Mouse (Mus musculus) forebrain, postnatal 0 days (tissue): ENCODE measurements around the gene Gm36864. TPM values are rescaled to one million over a fixed set of nuclear protein-coding genes. Genes with fewer than 3 reads are reported as not detected.

Experiments used
- ATAC-seq: fragments of 200-750 bp; cut with Nextera tagmentation; 2 replicates; pipeline ENCODE4 v1.8.0; 2017; ENCODE audit warnings: mild to moderate bottlenecking, moderate library complexity
- DNase-seq: peaks from one replicate; pipeline ENCODE4 v3.0.0-alpha.2; 2015
- H3K27ac ChIP-seq: fragments of 300-500 bp; sonication (generic); 2 replicates; pipeline ENCODE4 v1.5.1; 2014; ENCODE audit warnings: low read depth, mild to moderate bottlenecking, antibody characterized with exemption, low read length, moderate library complexity, mixed read lengths
- H3K27me3 ChIP-seq: fragments of 300-500 bp; sonication (generic); 2 replicates; pipeline ENCODE4 v1.6.1; 2014; ENCODE audit warnings: mild to moderate bottlenecking, low read length, mixed read lengths; ENCODE audit not compliant: insufficient read depth
- H3K36me3 ChIP-seq: fragments of 300-500 bp; sonication (generic); 2 replicates; pipeline ENCODE4 v1.6.1; 2014; ENCODE audit warnings: mild to moderate bottlenecking, moderate library complexity; ENCODE audit not compliant: insufficient read depth
- H3K4me1 ChIP-seq: fragments of 300-500 bp; sonication (generic); 2 replicates; pipeline ENCODE4 v1.6.1; 2014; ENCODE audit warnings: antibody characterized with exemption; ENCODE audit not compliant: insufficient read depth
- H3K4me2 ChIP-seq: fragments of 300-500 bp; sonication (generic); 2 replicates; pipeline ENCODE4 v1.6.1; 2014; ENCODE audit warnings: low read depth, mild to moderate bottlenecking, moderate library complexity
- H3K4me3 ChIP-seq: fragments of 300-500 bp; sonication (generic); 2 replicates; pipeline ENCODE4 v1.5.1; 2014; ENCODE audit warnings: low read depth, low read length, mixed read lengths
- H3K9ac ChIP-seq: fragments of 300-500 bp; sonication (generic); 2 replicates; pipeline ENCODE4 v1.6.1; 2014; ENCODE audit warnings: mild to moderate bottlenecking
- H3K9me3 ChIP-seq: fragments of 300-500 bp; sonication (generic); 2 replicates; pipeline ENCODE4 v1.6.1; 2016; ENCODE audit warnings: low read length
- CTCF ChIP-seq: sonication (generic); IDR thresholded peaks from 2 replicates; pipeline ENCODE4 v1.5.1; 2016; ENCODE audit warnings: antibody characterized with exemption, control low read depth, low read depth
- WGBS: fragments of 180-500 bp; shearing (Covaris S2); extraction: QIAGEN DNeasy Blood & Tissue Kit; methylation state at CpG from one replicate; pipeline ENCODE4 v1.1.7; 2014; 5-methylcytosine and 5-hydroxymethylcytosine counted together
- polyA plus RNA-seq: library from polyadenylated mRNA; unstranded; fragments of >200 nt; fragmentation: Nextera tagmentation; extraction: Ambion mirVana; gene quantifications from 2 replicates; pipeline ENCODE4 v1.2.1, GENCODE M21; 2015
- total RNA-seq: library from RNA; depleted of rRNA; stranded (reverse); fragments of >200 nt; gene quantifications from 2 replicates; pipeline ENCODE4 v1.2.3, GENCODE M21; 2014; rRNA removed

Gene Gm36864
- total and polyA plus RNA-seq, 2 experiments from 2014 or later = not detected

- no peak overlapping the region for H3K4me3 ChIP-seq
Measured at GRCm38 (mm10) chr7:44290986-44291385, 55.0 kb downstream of the Gm36864 start.

GRCm38 (mm10) chr7:44291418-44291817 lies 55.4 kb downstream of the Gm36864 start:
- Histone ChIP-seq H3K36me3 (no peaks in the 10 kb centered on the region), H3K4me2 (no peak overlapping the region), H3K27me3 (no peaks in the 10 kb centered on the region), H3K9ac (no peak overlapping the region), H3K4me1 (no peaks in the 10 kb centered on the region), H3K4me3 (no peak overlapping the region), H3K9me3 (0 out of 2 replicates have a peak, but pooled peaks cover 2% of the 10 kb centered on the region), H3K27ac (no peak overlapping the region)
- no peak for DNase-seq
- 48% methylated on average over 4 of the region's 4 CpGs for WGBS
- ATAC-seq = no peak
- no peak for TF ChIP-seq CTCF

More at GRCm38 (mm10) chr7:44290986-44291385, 55.0 kb downstream of the Gm36864 start:
- H3K9ac ChIP-seq = no peak overlapping the region
- H3K9me3 ChIP-seq = no peaks in the 10 kb centered on the region
- DNase-seq (no peak), ATAC-seq (no peak)
- H3K27ac ChIP-seq = no peak overlapping the region
- TF ChIP-seq CTCF = no peak
- WGBS = 80% methylated on average over 4 of the region's 4 CpGs
- H3K36me3 ChIP-seq = no peaks in the 10 kb centered on the region
- no peaks in the 10 kb centered on the region for H3K4me1 ChIP-seq
- H3K4me2 ChIP-seq = no peak overlapping the region
- no peaks in the 10 kb centered on the region for H3K27me3 ChIP-seq

Other genes with a start within 250 kb of the Gm36864 start
- gene Klk1b11, start 240.3 kb upstream of the Gm36864 start, total RNA-seq = not detected in 2 replicates
- not detected in 2 replicates for gene Klk1b11, start 240.3 kb upstream of the Gm36864 start, polyA plus RNA-seq
- not detected in 2 replicates for gene Klk1b26, start 224.0 kb upstream of the Gm36864 start, total RNA-seq
- not detected in 2 replicates for gene Klk1b26, start 224.0 kb upstream of the Gm36864 start, polyA plus RNA-seq
- not detected in 2 replicates for gene Klk1b27, start 183.9 kb upstream of the Gm36864 start, total RNA-seq
- not detected in 2 replicates for gene Klk1b27, start 183.9 kb upstream of the Gm36864 start, polyA plus RNA-seq
- gene Klk1b21, start 133.8 kb upstream of the Gm36864 start, total RNA-seq = not detected in 2 replicates
- not detected in 2 replicates for gene Klk1b21, start 133.8 kb upstream of the Gm36864 start, polyA plus RNA-seq
- not detected in 2 replicates for gene Klk1b22, start 123.5 kb upstream of the Gm36864 start, total RNA-seq
- not detected in 2 replicates for gene Klk1b22, start 123.5 kb upstream of the Gm36864 start, polyA plus RNA-seq
- gene Klk1b16, start 99.4 kb upstream of the Gm36864 start, total RNA-seq = not detected in 2 replicates
- not detected in 2 replicates for gene Klk1b16, start 99.4 kb upstream of the Gm36864 start, polyA plus RNA-seq
- gene Klk1b24, start 47.9 kb upstream of the Gm36864 start, total RNA-seq = not detected in 2 replicates
- gene Klk1b24, start 47.9 kb upstream of the Gm36864 start, polyA plus RNA-seq = not detected in 2 replicates
- gene Klk1b3, start 38.0 kb upstream of the Gm36864 start, total RNA-seq = not detected in 2 replicates
- not detected in 2 replicates for gene Klk1b3, start 38.0 kb upstream of the Gm36864 start, polyA plus RNA-seq
- gene Klk1b4, start 28.7 kb upstream of the Gm36864 start, total RNA-seq = not detected in 2 replicates
- not detected in 2 replicates for gene Klk1b4, start 28.7 kb upstream of the Gm36864 start, polyA plus RNA-seq
- not detected in 2 replicates for gene Klk1b5, start 20.2 kb upstream of the Gm36864 start, total RNA-seq
- gene Klk1b5, start 20.2 kb upstream of the Gm36864 start, polyA plus RNA-seq = not detected in 2 replicates
- gene Klk1, start 10.8 kb upstream of the Gm36864 start, total RNA-seq = not detected in 2 replicates
- not detected in 2 replicates for gene Klk1, start 10.8 kb upstream of the Gm36864 start, polyA plus RNA-seq
- 0.23 and 0.29 TPM in 2 replicates for gene 1700028J19Rik, start 10.5 kb downstream of the Gm36864 start, total RNA-seq
- gene 1700028J19Rik, start 10.5 kb downstream of the Gm36864 start, polyA plus RNA-seq = 1.6 and 2.3 TPM in 2 replicates
- 250 and 333 TPM in 2 replicates for gene 2410002F23Rik, start 10.5 kb downstream of the Gm36864 start, total RNA-seq
- gene 2410002F23Rik, start 10.5 kb downstream of the Gm36864 start, polyA plus RNA-seq = 312 and 332 TPM in 2 replicates
- not detected in 2 replicates for gene Acp4, start 21.2 kb downstream of the Gm36864 start, total RNA-seq
- 0.12 TPM in 1 of 2 replicates, not detected in the other for gene Acp4, start 21.2 kb downstream of the Gm36864 start, polyA plus RNA-seq
- not detected in 2 replicates for gene Gm15517, start 25.3 kb downstream of the Gm36864 start, total RNA-seq
- not detected in 2 replicates for gene Gm15517, start 25.3 kb downstream of the Gm36864 start, polyA plus RNA-seq
- gene Clec11a, start 70.7 kb downstream of the Gm36864 start, total RNA-seq = 3.8 and 4.7 TPM in 2 replicates
- gene Clec11a, start 70.7 kb downstream of the Gm36864 start, polyA plus RNA-seq = 3.7 and 4.3 TPM in 2 replicates
- gene Shank1, start 74.1 kb downstream of the Gm36864 start, total RNA-seq = 31.1 and 34.2 TPM in 2 replicates
- 15.4 and 29.7 TPM in 2 replicates for gene Shank1, start 74.1 kb downstream of the Gm36864 start, polyA plus RNA-seq
- 48.2 and 77.2 TPM in 2 replicates for gene Syt3, start 147.9 kb downstream of the Gm36864 start, total RNA-seq
- 43.9 and 55.0 TPM in 2 replicates for gene Syt3, start 147.9 kb downstream of the Gm36864 start, polyA plus RNA-seq
- gene 1700008O03Rik, start 149.6 kb downstream of the Gm36864 start, total RNA-seq = 1.3 and 7.3 TPM in 2 replicates
- gene 1700008O03Rik, start 149.6 kb downstream of the Gm36864 start, polyA plus RNA-seq = 2.7 and 3.5 TPM in 2 replicates
- gene Lrrc4b, start 192.8 kb downstream of the Gm36864 start, total RNA-seq = 347 and 391 TPM in 2 replicates
- gene Lrrc4b, start 192.8 kb downstream of the Gm36864 start, polyA plus RNA-seq = 19.5 and 22.2 TPM in 2 replicates
- 4.4 and 20.3 TPM in 2 replicates for gene Aspdh, start 229.2 kb downstream of the Gm36864 start, total RNA-seq
- 1.6 and 2.2 TPM in 2 replicates for gene Aspdh, start 229.2 kb downstream of the Gm36864 start, polyA plus RNA-seq
- 27.6 and 39.3 TPM in 2 replicates for gene Josd2, start 231.8 kb downstream of the Gm36864 start, total RNA-seq
- gene Josd2, start 231.8 kb downstream of the Gm36864 start, polyA plus RNA-seq = 28.6 and 31.7 TPM in 2 replicates